Mouse (Mus musculus) inflammation-experienced regulatory T-cells (primary cell): ENCODE results near the gene Krt26. TPM values are rescaled to one million over a fixed set of nuclear protein-coding genes. Genes with fewer than 3 reads are reported as not detected.

Experiments
- polyA plus RNA-seq, 2 experiments: library from polyadenylated mRNA; unstranded; fragments of 100-300 nt; shearing (Covaris generic); gene quantifications; one replicate each; pipeline ENCODE4 v1.2.1; 2017

The Krt26 gene
- polyA plus RNA-seq = under 1 TPM in 1 of 2 experiments, not detected in 1; 0.77 TPM

GRCm38 (mm10) chr11:99337866-99338265 is at the start of gene Krt26:
Gene Krt26 (minus strand): TSS chr11:99337966.

DNA sequence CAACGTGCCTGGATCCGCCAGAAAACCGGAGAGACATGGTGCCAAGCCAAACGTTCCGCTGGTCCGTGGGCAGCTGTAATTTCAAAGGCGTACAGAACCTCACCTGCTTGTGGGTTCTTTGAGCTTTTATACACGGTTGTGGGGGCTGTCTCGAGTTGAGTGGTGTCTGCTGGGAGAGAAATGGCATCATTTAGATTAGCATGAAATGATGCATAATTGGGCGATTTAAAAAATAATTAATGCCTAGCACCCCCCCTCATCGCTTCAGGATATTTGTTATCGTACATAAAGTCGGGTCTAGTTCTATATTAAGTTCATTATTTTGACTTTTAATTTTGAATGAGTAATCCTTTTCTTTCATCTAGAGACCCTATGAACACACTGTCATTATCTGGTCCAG is 37.0 kb upstream of the Krt26 start, which contains the start of gene Krt28:
Gene Krt28 (minus strand): TSS at position 101 of the 400 bp plus-strand sequence.

GRCm38 (mm10) chr11:99351004-99351403 is 13.2 kb upstream of the Krt26 start, which contains the start of gene Krt27:
Gene Krt27 (minus strand): TSS chr11:99351104.

DNA sequence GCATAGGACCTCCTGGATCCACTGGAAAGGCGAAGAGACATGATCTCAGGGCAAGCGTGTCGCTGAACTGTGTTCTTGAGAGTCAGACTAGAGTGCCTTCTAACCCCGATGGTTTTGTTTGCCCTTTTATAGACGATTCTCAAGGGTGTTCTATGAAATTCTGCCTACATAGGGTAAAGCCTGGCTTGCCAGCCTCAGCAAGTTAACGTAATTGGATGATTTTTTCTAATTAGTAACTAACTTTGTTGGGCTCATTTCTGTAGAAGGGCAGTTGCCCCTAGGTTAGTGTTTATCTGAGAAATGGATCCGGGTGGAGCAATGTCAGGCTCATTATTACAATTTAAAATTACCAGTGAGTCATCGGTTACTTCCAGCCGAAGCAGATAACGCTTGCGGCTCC is 14.9 kb downstream of the Krt26 start, which contains the start of gene Krt25:
Gene Krt25 (minus strand): TSS at position 101 of the 400 bp plus-strand sequence.

DNA sequence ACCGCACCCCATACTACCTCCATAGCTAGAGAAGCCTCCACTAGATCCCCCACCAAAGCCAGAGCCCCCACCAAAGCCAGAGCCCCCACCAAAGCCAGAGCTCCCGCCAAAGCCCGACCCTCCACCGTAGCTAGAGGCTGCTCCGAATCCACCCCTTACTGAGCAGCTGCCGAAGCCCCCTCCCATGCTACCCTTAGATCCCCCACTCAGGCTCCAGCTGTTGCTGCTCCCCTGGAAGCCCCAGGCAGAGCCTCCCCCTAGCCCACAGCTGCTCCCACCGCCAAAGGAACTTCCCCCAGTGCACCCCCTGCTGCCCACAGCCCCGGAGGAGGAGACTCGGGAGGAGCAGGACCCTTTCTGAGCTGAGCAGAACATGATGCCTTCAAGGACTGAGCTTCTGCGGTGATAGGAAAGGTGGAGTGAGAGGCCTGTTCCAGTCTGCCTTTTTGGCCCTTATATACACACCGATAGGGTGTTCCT is 52.9 kb downstream of the Krt26 start, which contains the start of gene Krt24:
Gene Krt24 (minus strand): TSS at position 430 of the 480 bp plus-strand sequence.

Other genes starting within 250 kb of the Krt26 start
- under 1 TPM; 0.50 to 0.64 TPM for gene Tns4, start 248.7 kb downstream of the Krt26 start, polyA plus RNA-seq
- gene Ccr7, start 182.9 kb downstream of the Krt26 start, polyA plus RNA-seq = 100 to 1,000 TPM; 285 to 562 TPM
- gene Smarce1, start 106.9 kb downstream of the Krt26 start, polyA plus RNA-seq = 100 to 1,000 TPM; 155 to 167 TPM
- 1 to 10 TPM; 1.5 to 1.9 TPM for gene Krt222, start 93.9 kb downstream of the Krt26 start, polyA plus RNA-seq
- gene Krt24, start 52.7 kb downstream of the Krt26 start, polyA plus RNA-seq = under 1 TPM; 0.14 to 0.15 TPM
- under 1 TPM; 0.11 to 0.92 TPM for gene Krt25, start 15.0 kb downstream of the Krt26 start, polyA plus RNA-seq
- gene Krt27, start 13.1 kb upstream of the Krt26 start, polyA plus RNA-seq = under 1 TPM in 1 of 2 experiments, not detected in 1; 0.48 TPM
- gene Krt28, start 36.9 kb upstream of the Krt26 start, polyA plus RNA-seq = under 1 TPM in 1 of 2 experiments, not detected in 1; 0.18 TPM
- gene Krt10, start 51.4 kb upstream of the Krt26 start, polyA plus RNA-seq = 10 to 100 TPM; 13.0 to 18.0 TPM
- gene Krt12, start 84.3 kb upstream of the Krt26 start, polyA plus RNA-seq = under 1 TPM in 1 of 2 experiments, not detected in 1; 0.22 TPM
- gene Krt20, start 100.2 kb upstream of the Krt26 start, polyA plus RNA-seq = under 1 TPM in 1 of 2 experiments, not detected in 1; 0.15 TPM
- gene Krt23, start 155.2 kb upstream of the Krt26 start, polyA plus RNA-seq = under 1 TPM; 0.71 to 0.82 TPM
- gene Krt39, start 183.4 kb upstream of the Krt26 start, polyA plus RNA-seq = not detected
- gene Krt40, start 205.2 kb upstream of the Krt26 start, polyA plus RNA-seq = not detected
- gene Krtap3-3, start 212.9 kb upstream of the Krt26 start, polyA plus RNA-seq = not detected
- 1 to 10 TPM in 1 of 2 experiments, not detected in 1; 3.5 TPM for gene Krtap3-2, start 218.9 kb upstream of the Krt26 start, polyA plus RNA-seq
- gene Gm11939, start 221.5 kb upstream of the Krt26 start, polyA plus RNA-seq = under 1 TPM in 1 of 2 experiments, not detected in 1; 0.60 TPM
- gene Krtap3-1, start 228.7 kb upstream of the Krt26 start, polyA plus RNA-seq = not detected
- gene Krtap1-5, start 243.1 kb upstream of the Krt26 start, polyA plus RNA-seq = under 1 TPM in 1 of 2 experiments, not detected in 1; 0.55 TPM
- 1 to 10 TPM in 1 of 2 experiments, under 1 TPM in 1; 0.61 to 1.2 TPM for gene Krtap1-4, start 245.7 kb upstream of the Krt26 start, polyA plus RNA-seq